Mouse (Mus musculus) lung, adult 2 months (tissue): Measurements from ENCODE around the gene Pter. TPM values are rescaled to one million over a fixed set of nuclear protein-coding genes. Genes with fewer than 3 reads are reported as not detected.
A peak's percentile ranks its signal among the peaks of the same experiment; 100 is the strongest.

Source experiments
- DNase-seq: peaks from one replicate; pipeline ENCODE4 v3.0.0; 2022
- H3K4me1 ChIP-seq: fragments of 200-500 bp; 2 replicates; pipeline ENCODE4 v1.6.1; 2011; ENCODE audit warnings: low read length; ENCODE audit not compliant: control insufficient read depth, insufficient read depth
- H3K4me3 ChIP-seq: fragments of 200-500 bp; replicated peaks from 2 replicates; pipeline ENCODE3; 2011; ENCODE audit warnings: low read depth, mild to moderate bottlenecking, control low read depth, low read length; ENCODE audit errors: extremely low read depth
- CTCF ChIP-seq: fragments of 200-500 bp; IDR thresholded peaks from 2 replicates; pipeline ENCODE4 v1.5.1; 2011; ENCODE audit warnings: mild to moderate bottlenecking, low read length, control low read depth; ENCODE audit not compliant: insufficient read depth
- POLR2A ChIP-seq: fragments of 200-500 bp; IDR thresholded peaks from 2 replicates; pipeline ENCODE4 v1.6.1; 2011; ENCODE audit warnings: low read depth, mild to moderate bottlenecking, control low read depth, low read length, borderline replicate concordance; ENCODE audit errors: extremely low read depth
- WGBS: fragments of 180-500 bp; shearing (Covaris S2); methylation state at CpG from one replicate; pipeline ENCODE4 v1.1.7; 2018; 5-methylcytosine and 5-hydroxymethylcytosine counted together
- polyA plus RNA-seq: library from polyadenylated mRNA; depleted of rRNA; stranded (reverse); fragments of >200 nt; gene quantifications from 2 replicates; pipeline ENCODE4 v1.2.3, GENCODE M21; 2012

Pter gene
- polyA plus RNA-seq, 1 experiment = 3.1 TPM

DNA sequence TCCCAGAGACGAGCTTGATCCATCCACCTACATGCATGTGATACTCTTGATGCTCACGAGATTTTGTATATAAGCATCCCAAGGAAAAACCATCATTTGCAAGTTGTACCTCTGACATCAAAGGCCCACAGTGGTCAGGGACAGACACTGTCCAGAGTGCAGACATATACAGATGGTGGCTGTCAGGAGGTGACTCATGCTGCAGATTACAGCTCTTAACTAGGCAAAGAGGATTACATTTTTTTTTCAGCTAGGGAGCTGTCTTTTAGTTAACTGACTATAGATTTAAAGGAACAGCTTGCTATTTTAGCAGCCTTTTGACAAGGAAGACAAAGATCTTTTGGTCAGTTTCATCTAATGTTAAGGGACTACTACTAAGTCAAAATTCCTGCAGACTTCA is 76.2 kb downstream of the Pter start:
- WGBS = 79% methylated on average over 2 of the region's 2 CpGs
- DNase-seq = no peak
- H3K4me1 ChIP-seq = no peaks in the 10 kb centered on the region
- no peak overlapping the region for H3K4me3 ChIP-seq
- TF ChIP-seq POLR2A (no peak), CTCF (no peak)

DNA sequence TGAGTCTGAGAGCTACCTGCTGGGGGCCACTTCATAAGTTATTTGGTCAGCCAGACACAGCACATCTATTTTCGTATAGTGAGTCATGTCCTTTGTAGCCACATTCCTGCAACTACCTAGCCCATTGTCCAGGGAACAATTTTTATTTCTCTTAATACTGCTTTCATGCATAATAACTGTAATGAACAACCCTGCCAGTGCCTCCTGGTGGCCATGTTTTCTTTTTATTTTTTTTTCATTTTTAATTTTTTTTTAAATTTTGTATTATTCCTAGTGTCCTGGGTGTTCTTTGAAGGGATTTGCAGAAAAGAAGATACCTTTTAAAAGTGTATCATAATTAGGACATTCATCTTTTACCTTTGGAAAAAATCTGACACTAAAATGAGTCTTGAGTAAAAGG is 84.6 kb downstream of the Pter start:
- WGBS = 86% methylated on average over 1 of the region's 1 CpGs
- TF ChIP-seq CTCF = no peak
- TF ChIP-seq POLR2A = no peak
- no peak for DNase-seq
- Histone ChIP-seq H3K4me1 (peaks cover 6% of the 10 kb centered on the region), H3K4me3 (no peak overlapping the region)

DNA sequence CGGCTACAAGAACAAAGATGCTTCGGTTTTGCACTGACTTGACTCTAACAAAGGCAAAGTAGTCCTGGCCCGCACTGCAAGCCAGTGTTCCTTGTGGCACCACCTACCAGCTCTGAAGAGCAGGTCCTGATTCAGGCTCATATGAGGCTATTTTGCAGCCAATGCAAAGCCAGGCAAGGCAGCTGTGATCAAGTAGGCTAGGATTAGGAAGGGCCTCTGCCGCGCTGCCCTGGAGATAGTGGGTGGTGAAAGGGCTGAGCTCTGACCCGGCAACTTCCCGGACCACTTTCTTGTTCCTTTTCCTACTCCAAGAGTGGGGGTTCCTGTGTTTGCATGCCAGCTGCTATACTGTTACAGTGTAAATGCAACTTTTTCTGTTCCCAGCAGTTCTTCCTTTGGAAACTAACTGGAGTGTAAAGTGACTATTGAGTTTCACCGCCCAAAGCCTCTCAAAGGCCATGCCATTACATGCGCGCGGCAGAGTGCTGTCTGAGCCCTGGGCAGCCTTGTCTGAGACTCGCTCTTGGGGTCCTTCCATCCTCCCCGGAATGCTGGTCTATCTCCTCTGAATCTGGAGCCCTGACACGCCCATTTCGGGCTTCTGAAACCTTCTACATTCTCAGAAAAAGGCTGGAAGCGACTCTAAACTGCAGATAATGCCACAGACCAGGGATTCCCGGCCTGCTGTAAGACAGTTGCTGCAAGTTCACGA is 85.6 kb downstream of the Pter start:
- no peak for DNase-seq
- Histone ChIP-seq H3K4me1 (peaks cover 6% of the 10 kb centered on the region), H3K4me3 (no peak overlapping the region)
- WGBS = 30% methylated on average over 18 of the region's 18 CpGs
- TF ChIP-seq CTCF (no peak), POLR2A (no peak)

DNA sequence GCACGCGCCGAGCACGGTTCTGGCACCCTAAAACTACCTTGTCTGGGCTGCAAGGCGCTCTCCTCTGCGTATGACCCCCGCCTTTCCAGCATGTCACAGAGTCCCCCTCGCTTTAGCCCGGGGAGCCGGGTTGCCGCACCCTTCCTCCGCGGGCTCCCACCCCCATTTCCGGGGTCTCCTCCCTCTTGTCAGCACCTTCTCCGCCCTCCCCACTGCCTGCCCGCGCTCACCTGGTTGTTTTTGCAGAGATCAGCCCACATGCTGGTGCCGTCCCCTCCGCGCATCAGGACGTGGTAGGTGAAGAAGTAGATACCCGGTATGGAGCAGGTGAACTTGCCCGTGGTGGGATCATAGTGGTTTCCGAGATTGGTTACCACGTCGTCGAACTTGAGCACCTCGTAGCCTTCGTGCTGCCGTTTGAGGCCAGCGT is 86.2 kb downstream of the Pter start:
- H3K4me1 ChIP-seq = peaks cover 6% of the 10 kb centered on the region
- H3K4me3 ChIP-seq = no peak overlapping the region
- 7% methylated on average over 31 of the region's 31 CpGs for WGBS
- no peak for DNase-seq
- no peak for TF ChIP-seq CTCF
- no peak for TF ChIP-seq POLR2A

DNA sequence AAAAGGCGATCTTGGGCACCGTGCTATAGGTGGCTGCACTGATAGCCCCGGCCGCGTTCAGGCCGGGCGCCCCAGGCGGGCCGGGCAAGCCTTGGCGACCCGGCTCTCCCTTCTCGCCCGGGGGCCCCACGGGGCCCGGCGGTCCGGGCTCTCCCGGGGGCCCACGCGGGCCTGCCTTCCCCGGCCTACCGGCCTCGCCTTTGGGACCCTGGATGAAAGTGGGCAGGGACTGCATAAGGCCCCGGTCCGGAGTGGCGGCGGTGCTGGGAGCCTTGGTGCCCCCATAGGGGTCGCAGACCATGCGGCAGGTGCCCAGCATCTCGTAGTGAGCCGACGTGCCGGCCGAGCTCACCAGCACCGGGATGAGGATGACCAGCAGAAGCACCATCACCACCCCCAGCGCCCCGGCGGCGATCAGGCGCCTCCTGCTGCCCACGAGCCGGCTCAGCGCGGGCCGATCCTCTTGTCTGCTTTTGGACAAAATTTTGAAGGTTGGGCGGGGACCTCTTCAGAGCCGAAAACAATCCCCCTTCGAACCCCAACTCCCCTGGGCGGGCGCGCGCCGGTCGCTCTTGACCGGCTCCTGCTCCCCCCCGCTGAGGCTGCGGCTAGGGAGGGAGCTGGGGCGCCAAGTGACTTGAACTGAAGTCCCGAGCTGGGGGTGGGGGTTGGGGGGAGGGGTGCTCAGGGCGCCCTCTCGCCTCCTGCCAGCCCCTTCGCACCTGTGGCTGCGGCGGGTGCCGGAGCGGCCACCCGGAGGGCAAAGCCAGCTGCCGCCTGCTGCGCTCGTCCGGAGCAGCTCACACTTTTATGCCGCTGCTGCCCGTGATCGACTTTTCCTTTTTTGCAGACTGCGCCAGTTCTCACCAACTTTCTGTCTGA is 86.9 kb downstream of the Pter start:
- DNase-seq = peak; percentile 4
- H3K4me3 ChIP-seq = no peak overlapping the region
- TF ChIP-seq CTCF (no peak), POLR2A (no peak)
- peaks cover 6% of the 10 kb centered on the region for H3K4me1 ChIP-seq
- under 1% methylated on average over 74 of the region's 75 CpGs for WGBS

DNA sequence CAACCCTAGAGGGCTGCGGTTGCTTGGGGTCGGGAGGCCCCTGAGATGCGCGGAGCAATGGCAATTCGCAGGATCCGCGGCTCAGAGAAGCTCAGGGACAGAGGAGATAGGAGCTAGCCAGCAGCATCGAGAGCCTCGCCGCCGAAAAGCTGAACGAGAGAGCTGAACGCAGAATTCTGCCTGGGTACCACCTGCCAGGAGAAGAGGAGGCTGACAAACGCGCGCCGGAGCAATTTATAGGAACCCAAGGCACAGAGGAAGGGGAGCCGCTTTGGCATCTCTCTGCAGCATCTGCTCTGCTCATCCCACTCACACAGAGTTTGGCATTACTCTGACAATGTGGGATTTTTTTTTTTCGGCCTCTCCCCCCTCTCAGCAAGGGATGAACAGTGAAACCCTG is 87.6 kb downstream of the Pter start, which contains the start of gene C1ql3:
TSS of gene C1ql3 (minus strand) at position 335 of the 400 bp plus-strand sequence.
- 4% methylated on average over 19 of the region's 19 CpGs for WGBS
- no peak within 1 kb of the TSS for H3K4me3 ChIP-seq
- peaks cover 6% of the 10 kb centered on the region for H3K4me1 ChIP-seq
- TF ChIP-seq CTCF (no peak), POLR2A (no peak)
- DNase-seq = no peak

DNA sequence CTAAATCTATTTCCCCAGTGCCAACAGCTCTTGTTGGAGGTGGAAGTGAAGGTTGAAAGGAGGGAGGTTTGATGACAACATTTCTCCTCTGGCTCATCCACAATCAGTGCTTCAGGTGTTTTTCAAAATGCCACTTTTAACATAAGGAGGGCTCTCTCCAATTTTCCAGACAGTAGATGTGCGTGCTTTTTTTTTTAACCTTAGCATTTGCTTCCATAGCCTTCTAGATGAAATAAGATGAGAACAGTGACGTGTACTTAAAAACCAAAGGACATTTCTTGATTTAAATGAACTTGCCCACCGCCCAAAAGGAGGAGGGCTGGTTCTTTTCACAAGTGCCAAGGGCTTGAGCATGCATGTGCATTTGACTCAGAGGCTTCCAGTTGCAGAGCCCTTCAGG is 88.1 kb downstream of the Pter start:
- 66% methylated on average over 3 of the region's 3 CpGs for WGBS
- no peak for TF ChIP-seq CTCF
- no peak for TF ChIP-seq POLR2A
- DNase-seq = no peak
- Histone ChIP-seq H3K4me3 (no peak overlapping the region), H3K4me1 (peaks cover 6% of the 10 kb centered on the region)

DNA sequence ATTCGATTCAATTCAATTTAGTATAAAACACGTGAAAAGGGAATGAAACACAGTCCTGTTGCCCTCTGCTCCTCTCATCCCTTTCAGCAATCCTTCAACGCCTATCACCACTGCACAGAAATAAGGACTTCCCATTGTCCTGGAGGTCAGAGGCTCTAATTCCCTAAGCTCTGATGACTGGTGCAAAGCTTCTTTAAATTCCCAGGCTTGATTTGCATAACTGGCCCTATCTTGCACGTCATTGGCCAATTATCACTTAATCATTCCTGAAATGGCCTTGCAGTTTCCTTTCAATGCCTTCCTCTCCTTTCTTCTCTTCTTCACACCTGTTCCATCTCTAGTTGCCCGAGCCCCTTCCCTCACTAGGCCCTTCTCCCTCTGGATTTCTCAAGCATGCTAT is 94.5 kb downstream of the Pter start:
- WGBS = 52% methylated on average over 5 of the region's 5 CpGs
- Histone ChIP-seq H3K4me1 (no peaks in the 10 kb centered on the region), H3K4me3 (no peak overlapping the region)
- no peak for TF ChIP-seq CTCF
- no peak for TF ChIP-seq POLR2A
- DNase-seq = no peak

DNA sequence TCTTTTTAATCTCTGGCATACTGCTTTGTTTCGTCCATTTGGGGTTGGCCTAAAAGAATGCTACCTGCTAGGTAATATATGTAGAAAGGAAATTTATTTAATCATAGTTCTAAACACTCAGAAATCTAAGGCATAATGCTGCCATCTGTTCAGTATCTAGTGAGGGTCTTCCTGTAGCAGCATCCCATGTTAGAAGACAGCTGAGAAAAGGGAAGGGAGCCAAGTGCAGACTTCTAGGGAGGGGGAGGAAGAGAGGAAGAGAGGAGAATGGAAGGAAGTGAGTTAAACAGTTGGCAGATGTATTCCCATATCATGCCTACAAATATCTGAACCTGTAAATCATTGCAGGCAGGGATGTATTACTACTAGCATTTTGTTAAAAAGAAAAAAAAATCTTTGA is 95.0 kb downstream of the Pter start:
- Histone ChIP-seq H3K4me3 (no peak overlapping the region), H3K4me1 (no peaks in the 10 kb centered on the region)
- 63% methylated on average over 1 of the region's 1 CpGs for WGBS
- TF ChIP-seq CTCF (no peak), POLR2A (no peak)
- DNase-seq = no peak

DNA sequence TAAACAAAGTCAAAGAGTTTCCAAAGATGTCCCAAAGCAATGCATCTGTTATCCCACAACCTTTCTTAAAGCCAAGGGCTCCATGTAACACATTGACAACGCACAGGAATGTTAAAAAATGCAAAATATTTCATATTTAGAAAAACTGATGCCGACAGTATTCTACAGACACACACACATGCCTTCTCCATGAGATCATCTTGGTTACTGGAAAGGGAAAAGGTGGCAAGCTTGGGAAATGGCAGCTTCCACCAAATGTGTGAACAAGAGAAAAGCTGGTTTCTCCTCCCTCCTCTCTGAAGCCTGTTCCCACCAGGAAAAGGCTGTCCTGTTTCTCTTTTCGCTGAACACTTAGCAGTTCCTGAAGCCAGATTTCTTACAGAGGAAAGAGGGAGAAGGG is 114.9 kb downstream of the Pter start:
- Histone ChIP-seq H3K4me1 (no peaks in the 10 kb centered on the region; the same call in 1 of the 2 replicates), H3K4me3 (no peak overlapping the region)
- DNase-seq = no peak
- TF ChIP-seq CTCF = no peak
- TF ChIP-seq POLR2A = no peak
- 34% methylated on average over 3 of the region's 3 CpGs for WGBS
